Mouse (Mus musculus) right cerebral cortex, postnatal 4 days (tissue): ENCODE data around the gene Ccdc149.

Experiments used
- DNase-seq: peaks from one replicate; pipeline ENCODE4 v3.0.0-alpha.2; 2022

Gene Ccdc149

DNA sequence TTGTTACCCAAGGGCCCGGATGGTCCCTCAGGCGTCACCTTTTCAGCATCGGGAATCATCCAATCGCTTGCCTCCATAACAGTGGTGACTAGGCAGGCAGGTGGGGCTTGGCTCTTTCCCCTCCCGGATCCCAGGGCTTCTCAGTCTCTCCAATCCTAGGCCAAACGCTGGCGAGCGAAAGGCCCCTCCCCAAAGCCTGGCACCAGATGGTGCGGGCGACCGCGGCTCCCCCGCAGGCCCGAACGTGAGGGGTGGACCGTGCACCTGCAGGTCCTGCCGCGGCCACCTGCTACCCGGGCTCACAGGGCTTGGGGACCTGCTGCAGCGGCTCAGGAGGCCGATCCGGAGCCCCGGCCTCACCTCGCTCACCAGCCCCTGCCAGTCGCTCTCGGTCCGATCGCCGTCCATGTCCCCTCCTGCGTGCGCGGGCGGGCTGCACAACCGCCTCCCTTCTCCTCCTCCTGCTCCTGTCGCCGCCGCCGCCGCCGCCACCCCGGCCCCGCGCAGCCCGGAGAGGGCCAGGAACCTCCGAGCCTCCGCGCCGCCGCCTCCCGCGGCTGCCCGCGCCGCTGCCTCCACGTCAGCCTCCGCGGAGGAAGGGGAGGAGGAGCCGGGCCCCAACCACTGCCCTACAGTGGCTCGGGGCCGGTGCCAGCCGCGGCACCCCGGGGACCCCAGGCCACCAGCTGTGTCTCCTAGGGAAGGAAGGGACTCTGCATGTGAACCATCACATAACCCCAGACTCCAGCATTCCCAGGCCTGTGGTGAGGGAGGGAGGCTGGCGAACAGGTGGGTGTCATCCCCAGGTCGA, at the start of gene Ccdc149:
Gene Ccdc149, minus strand, starts transcription at position 531 of the 811 bp plus-strand sequence.
- DNase-seq = peak; percentile 74

DNA sequence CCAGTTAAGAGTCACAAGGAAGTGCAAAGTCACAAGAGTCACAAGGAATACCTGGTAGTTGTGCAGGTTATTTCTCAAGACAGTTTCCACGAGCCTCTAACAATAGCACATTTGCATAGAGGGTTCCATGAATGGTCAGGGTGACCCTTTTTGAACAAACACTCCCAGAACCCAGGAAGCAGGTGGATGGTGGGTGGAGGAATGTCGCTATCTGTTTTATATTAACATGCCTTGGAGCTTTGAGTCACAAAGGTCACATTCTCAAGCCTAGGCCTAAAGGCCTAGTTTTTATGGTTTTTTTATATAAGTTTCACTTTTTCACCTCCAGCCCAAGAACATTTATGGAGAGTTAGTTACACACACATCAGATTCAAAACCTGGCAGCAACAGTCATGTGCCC, 48.6 kb upstream of the Ccdc149 start:
- DNase-seq = no peak

- DNase-seq = peak; percentile 37
Measured at GRCm38 (mm10) chr5:52516072-52516476, 44.8 kb upstream of the Ccdc149 start.

GRCm38 (mm10) chr5:52515246-52516021, 44.1 kb upstream of the Ccdc149 start:
- DNase-seq = peak; percentile 85

GRCm38 (mm10) chr5:52511089-52511488, 39.8 kb upstream of the Ccdc149 start:
- no peak for DNase-seq

DNA sequence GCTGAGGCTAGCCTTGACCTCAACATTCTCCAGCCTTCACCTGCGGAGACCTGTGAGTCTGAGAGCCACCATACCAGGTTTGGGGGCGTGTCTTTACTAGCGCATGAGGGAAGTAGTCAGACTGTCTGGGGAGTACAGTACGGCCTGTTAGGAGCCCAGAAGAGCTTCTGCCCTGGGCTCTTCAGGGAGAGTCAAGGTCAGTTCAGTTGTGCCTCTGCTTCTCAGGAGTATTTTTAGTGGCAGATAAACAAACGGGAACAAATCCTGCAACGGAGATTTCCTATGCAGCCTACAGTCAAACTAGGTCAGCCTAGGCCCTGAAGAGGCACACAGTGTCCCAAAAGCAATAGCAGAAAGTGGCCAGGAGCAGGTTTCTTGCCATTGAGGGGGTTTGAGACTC, 38.1 kb upstream of the Ccdc149 start:
- DNase-seq = no peak

DNA sequence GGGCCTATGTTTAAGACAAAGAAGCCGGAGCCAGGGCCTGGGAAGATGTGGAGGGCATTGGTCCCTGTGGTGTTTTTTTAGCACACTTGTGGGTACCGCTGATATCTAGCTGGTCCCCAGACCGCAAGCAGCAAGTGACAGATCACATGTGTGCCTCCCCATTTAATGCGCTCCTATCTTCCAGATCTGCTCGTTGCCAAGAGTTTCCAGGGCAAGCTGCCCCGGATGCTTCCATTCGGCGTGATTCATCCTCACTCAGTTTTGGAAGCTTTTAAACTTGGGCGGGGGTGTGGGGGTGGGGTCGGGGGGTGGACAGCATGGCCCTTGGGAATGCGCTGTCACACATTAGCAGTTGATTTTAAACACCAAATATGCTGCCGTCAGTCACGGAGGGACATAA, 33.3 kb upstream of the Ccdc149 start:
- no peak for DNase-seq

GRCm38 (mm10) chr5:52504148-52504547, 32.8 kb upstream of the Ccdc149 start:
- no peak for DNase-seq

GRCm38 (mm10) chr5:52495671-52496070, 24.4 kb upstream of the Ccdc149 start:
- no peak for DNase-seq

- DNase-seq = no peak
Measured at GRCm38 (mm10) chr5:52491496-52491895, 20.2 kb upstream of the Ccdc149 start.

GRCm38 (mm10) chr5:52487559-52488430, 16.5 kb upstream of the Ccdc149 start:
- DNase-seq = no peak

GRCm38 (mm10) chr5:52476826-52477225, 5.5 kb upstream of the Ccdc149 start:
- DNase-seq = no peak

DNA sequence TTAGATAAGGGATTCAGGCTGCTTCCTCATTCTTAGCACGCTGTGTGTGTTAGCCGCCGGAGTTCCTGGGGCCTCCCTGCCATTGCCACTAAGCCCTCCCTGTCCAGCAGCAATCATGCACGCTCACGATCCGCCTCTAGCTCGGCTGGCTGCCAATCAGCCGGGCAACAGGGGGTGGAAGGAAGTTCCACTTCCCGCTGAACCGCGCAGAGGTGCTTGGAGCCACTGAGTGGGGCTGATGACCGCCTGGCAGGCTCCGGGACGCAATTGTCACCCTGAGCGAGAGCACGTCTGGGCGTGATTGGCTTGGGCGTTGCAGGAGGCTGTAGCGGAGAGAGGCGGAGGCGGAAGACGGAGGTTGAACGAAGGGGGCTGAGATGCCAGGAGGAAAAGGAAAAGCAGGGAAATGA, 5.0 kb upstream of the Ccdc149 start:
- peak; percentile 74 for DNase-seq

DNA sequence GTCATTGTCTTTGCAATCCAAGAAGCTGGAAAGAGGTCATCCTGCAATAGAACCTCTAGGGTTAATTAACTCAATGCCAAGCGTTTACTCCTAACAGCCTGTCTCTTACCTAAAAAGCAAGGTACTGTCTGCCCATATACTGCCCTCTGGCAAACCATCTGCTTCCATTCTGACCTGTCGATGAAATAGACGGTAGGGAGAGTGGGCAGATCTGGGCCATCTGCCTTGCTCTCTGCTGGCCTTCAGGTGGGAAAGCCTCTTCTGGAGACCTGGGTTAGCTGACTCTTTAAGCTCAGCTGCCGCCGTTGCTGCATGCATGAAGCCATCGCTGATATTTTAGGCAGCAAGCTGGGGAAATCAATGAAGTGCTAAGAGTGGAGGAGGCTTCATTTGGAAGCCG, 2.7 kb upstream of the Ccdc149 start:
- no peak for DNase-seq

DNA sequence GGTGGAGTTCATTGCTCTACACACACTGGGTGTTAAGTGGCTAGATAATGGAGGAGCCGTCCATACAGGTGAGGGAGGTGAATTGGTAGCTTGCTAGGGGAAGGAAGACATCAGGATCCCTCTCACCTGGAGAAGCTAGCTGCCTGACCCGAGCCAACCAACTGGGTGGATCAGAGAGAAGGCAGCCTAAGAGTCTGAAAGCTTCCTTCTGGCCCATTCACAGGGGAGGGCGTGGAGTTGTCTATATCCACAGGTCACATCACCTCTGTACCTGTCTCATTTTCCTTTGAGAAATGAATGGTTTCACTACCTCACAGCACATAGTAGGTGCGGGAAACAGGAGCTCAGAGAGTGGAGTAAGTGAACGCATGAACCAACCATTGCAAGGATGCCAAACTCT, 770 bp downstream of the Ccdc149 start:
- DNase-seq = no peak

DNA sequence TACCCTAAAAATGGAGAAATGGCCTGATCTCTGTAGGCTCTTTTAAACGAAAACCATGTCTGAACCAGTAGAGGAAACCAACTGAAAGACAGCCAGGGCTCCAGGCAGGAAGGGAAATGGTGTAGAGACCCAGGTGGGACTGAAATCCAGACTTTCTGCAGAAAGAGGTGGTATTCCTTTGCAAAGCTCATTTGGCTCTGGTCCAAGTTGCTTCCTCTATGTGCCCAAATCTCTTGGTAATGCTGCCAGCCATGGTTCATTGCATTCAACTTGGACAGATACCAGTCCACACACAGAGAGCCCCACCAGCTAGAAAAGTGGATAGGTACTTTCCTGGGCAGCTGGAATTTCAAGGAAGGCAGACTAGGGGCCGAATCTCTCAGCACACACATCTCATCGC, 3.5 kb downstream of the Ccdc149 start:
- no peak for DNase-seq

GRCm38 (mm10) chr5:52462447-52462846, 8.9 kb downstream of the Ccdc149 start:
- DNase-seq = no peak

DNA sequence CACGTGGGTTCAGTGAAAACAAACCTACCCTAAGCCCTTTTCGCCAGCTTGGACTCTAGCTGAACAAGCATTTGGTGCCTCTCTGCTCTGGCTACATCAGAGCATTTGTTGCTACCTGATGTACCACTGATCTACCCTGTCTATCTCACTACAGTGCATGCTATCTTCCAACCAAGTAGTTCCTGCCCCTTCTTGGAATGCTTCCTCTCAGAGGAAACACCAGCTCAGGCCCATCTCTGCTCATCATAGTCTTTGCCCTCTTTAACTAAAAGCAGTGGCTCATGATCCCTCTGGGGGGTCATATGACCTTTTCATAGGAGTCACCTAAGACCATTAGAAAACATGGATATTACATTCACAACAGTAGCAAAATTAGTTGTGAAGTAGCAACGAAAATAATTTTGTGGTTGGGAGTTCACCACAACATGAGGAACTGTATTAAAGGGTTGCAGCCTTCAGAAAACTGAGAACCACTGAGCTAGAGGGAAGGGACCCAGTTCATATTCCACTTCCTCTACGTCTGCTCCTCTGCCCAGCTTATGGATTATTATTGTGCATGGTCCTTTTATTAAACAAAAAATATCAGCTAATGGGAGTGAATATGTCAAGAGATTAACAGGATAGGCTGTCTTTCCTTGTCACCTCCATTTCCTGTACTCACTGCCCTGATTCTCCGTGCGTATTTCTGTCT, 9.7 kb downstream of the Ccdc149 start:
- DNase-seq = no peak

DNA sequence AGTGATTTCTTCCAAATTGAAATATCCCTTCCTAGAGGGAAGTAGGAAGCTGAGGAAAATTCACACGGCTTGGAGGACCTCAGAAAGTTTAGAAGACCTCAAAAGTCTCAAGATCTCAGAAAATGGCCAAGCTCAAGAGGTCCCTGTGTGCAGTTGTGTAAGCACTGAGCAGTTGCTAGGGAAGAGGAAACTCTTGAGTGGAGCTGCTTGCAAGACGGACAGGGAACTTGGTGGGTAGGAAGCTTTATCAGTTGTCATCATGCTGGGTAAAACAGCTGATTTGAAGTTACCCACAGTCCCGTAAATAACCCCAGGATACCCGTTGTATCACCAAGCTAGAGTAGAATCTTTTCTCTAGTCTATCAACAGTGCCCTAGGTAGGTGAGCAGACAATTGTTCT, 12.0 kb downstream of the Ccdc149 start:
- no peak for DNase-seq

- no peak for DNase-seq
Measured at GRCm38 (mm10) chr5:52457154-52457553, 14.2 kb downstream of the Ccdc149 start.

DNA sequence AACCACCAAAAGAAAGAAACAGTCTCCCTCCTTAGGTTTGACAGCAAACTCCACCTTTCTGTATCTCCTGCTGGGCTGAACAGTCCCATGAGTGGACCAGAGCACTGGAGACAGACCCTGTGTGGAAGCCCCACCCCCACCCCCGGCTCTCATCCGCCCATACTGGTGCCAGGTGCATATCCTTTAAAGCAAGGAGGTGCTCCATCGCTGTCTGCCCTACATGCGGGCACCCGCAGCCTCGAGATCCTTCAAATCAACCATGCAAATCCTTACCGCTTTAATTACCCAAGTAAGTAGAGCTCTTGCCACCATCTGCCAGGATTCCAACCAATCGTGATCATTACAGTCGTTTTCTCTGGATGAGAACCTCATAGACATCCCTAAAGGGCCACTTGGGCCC, 20.5 kb downstream of the Ccdc149 start:
- no peak for DNase-seq

GRCm38 (mm10) chr5:52449187-52449586, 22.1 kb downstream of the Ccdc149 start:
- no peak for DNase-seq

GRCm38 (mm10) chr5:52440278-52440677, 31.0 kb downstream of the Ccdc149 start:
- DNase-seq = no peak
